ENCODE assay signal across 8 mouse cellular contexts in the genomic region with DNA sequence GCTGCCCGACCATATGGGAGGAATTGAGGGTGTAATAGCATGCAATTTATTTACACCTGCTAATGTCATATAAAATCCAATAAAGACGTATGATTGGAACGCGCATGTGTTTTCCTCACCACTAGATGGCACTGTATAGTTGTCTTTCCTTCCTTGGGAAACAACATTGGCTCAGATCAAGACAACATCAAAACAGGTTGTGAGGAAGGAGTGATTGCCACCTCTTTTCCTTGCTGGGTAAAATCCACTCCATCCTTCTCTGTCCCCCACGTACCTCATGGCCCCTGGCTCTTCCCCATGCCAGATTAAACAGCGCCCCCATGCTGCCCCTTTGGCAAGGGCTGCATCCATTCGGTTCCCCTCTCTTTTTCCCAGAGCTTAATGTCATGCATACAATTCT. TPM values are rescaled to one million over a fixed set of nuclear protein-coding genes. Genes with fewer than 3 reads are reported as not detected.
A peak's percentile ranks its signal among the peaks of the same experiment; 100 is the strongest.
DNase-seq lines count a peak whose midpoint lies in the region; ATAC-seq and TF ChIP-seq lines count a peak whose summit lies in the region.
"Had no signal": no experiment of that assay in that cellular context is flagged by ENCODE, and none has a peak within 500 bp of the region (broad histone marks: within the 10 kb centered on the region; RNA-seq: fewer than 3 reads in every experiment).

No protein-coding gene starts in this region.

- H3K36me3 ChIP-seq in CH12.LX (replicated peaks in 1 of 2; ENCODE audit: control insufficient read depth in 1 of 2, insufficient read depth in 1 of 2, low read length in 1 of 2) = no peaks in the 10 kb centered on the region
- no peaks in the 10 kb centered on the region for H3K36me3 ChIP-seq in hindbrain, embryonic 14.5 days (replicated peaks; ENCODE audit: control insufficient read depth, insufficient read depth)

- H3K27me3 ChIP-seq in CH12.LX (replicated peaks) = no peaks in the 10 kb centered on the region
- no peaks in the 10 kb centered on the region for H3K27me3 ChIP-seq in hindbrain, embryonic 14.5 days (ENCODE audit: control insufficient read depth, insufficient read depth, low read length)

- no peak overlapping the region for H3K4me2 ChIP-seq in CH12.LX (ENCODE audit: insufficient read depth, low read depth, poor library complexity, severe bottlenecking)
- H3K4me2 ChIP-seq in hindbrain, embryonic 14.5 days (replicated peaks) = no peak overlapping the region

- WGBS in hindbrain, embryonic 14.5 days = 23% methylated on average over 7 of the region's 7 CpGs

- TF ChIP-seq RAD21 in CH12.LX (IDR thresholded peaks at IDR 0.05; ENCODE audit: low read depth, low read length) = peak; percentile 77

- H3K9ac ChIP-seq in CH12.LX (ENCODE audit: insufficient read depth, low read depth) = no peak overlapping the region
- H3K9ac ChIP-seq in hindbrain, embryonic 14.5 days = no peak overlapping the region

- in situ Hi-C loops in CH12.LX (cut with MboI; ENCODE audit: low pct_ligation_motif_present, low pct_unique_long_range_greater_than_20kb, low sequenced_read_pairs) = loop anchor here (10.0 kb wide), 1 partner anchor 295 kb away; no protein-coding TSS in a partner anchor

- TF ChIP-seq EP300 in CH12.LX (IDR thresholded peaks at IDR 0.05; ENCODE audit: low read length) = no peak

- DNase-seq in layer of hippocampus, postnatal 10 days (ENCODE audit: low spot score in 2 of 2) = peak; percentile 37 to 45
- no peak for DNase-seq in layer of hippocampus, postnatal 36 days
- DNase-seq in CH12.LX (ENCODE audit: extremely low read depth) (peak; percentile 44), R1 (ENCODE audit: low read depth, low spot score) (peak; percentile 79)
- DNase-seq in hindbrain, embryonic 14.5 days (ENCODE audit: low spot score) = peak; percentile 83
- DNase-seq in retina, postnatal 1 day = peak; percentile 73
- DNase-seq in adrenal gland, postnatal 4 days (ENCODE audit: low spot score in 2 of 2) = no peak

- H3K9me3 ChIP-seq in CH12.LX (replicated peaks; ENCODE audit: low read length) = peaks cover 10% of the 10 kb centered on the region
- no peaks in the 10 kb centered on the region for H3K9me3 ChIP-seq in hindbrain, embryonic 14.5 days (ENCODE audit: control insufficient read depth, low read length)

- H3K79me2 ChIP-seq in CH12.LX (replicated peaks; ENCODE audit: control insufficient read depth, extremely low read depth, insufficient read depth, poor library complexity, severe bottlenecking) = no peaks in the 10 kb centered on the region

- peak; percentile 90 to 93 for TF ChIP-seq CTCF in CH12.LX (conservative IDR thresholded peaks at IDR 0.05 in 1 of 2, IDR thresholded peaks at IDR 0.05 in 1 of 2; ENCODE audit: low read depth in 2 of 2, low read length in 2 of 2)

- no peak overlapping the region for H3K4me3 ChIP-seq in CH12.LX (replicated peaks in 1 of 3; ENCODE audit: low read depth in 2 of 3, low read length in 2 of 3, poor library complexity in 1 of 3)
- no peak overlapping the region for H3K4me3 ChIP-seq in hindbrain, embryonic 14.5 days (replicated peaks; ENCODE audit: low read length)
- H3K4me3 ChIP-seq: megakaryocyte, embryonic 14.5 days had no signal

- dilution Hi-C loops in CH12.LX (cut with MboI; ENCODE audit: extremely low pct_ligation_motif_present, extremely low pct_unique_long_range_greater_than_20kb, low sequenced_read_pairs) = no loop called here

- no peaks in the 10 kb centered on the region for H3K4me1 ChIP-seq in CH12.LX (ENCODE audit: control insufficient read depth in 1 of 2, insufficient read depth in 2 of 2)
- no peaks in the 10 kb centered on the region for H3K4me1 ChIP-seq in hindbrain, embryonic 14.5 days (replicated peaks; ENCODE audit: control insufficient read depth, insufficient read depth, low read length)
- H3K4me1 ChIP-seq: megakaryocyte, embryonic 14.5 days had no signal

- H3K27ac ChIP-seq in CH12.LX (ENCODE audit: insufficient read depth, low read depth) = no peak overlapping the region
- H3K27ac ChIP-seq in hindbrain, embryonic 14.5 days = no peak overlapping the region

- TF ChIP-seq POLR2A in CH12.LX (IDR thresholded peaks at IDR 0.05; ENCODE audit: low read depth, low read length) = no peak

- ATAC-seq in hindbrain, embryonic 14.5 days (ENCODE audit: low FRiP score) = no peak

TF ChIP-seq in CH12.LX, 34 proteins besides CTCF, POLR2A, EP300 and RAD21:
- TF ChIP-seq HCFC1 (IDR thresholded peaks at IDR 0.05; ENCODE audit: low read depth, low read length) (no peak), MYC (IDR thresholded peaks at IDR 0.05; ENCODE audit: low read depth, low read length) (peak; percentile 64; the same call in 1 of the 2 replicates), TBP (conservative IDR thresholded peaks at IDR 0.05; ENCODE audit: low read depth, low read length) (no peak), SMC3 (IDR thresholded peaks at IDR 0.05; ENCODE audit: low read depth, low read length) (peak; percentile 81), TCF12 (IDR thresholded peaks at IDR 0.05; ENCODE audit: low read depth, low read length) (no peak), CHD2 (IDR thresholded peaks at IDR 0.05; ENCODE audit: low read length) (no peak), CHD1 (IDR thresholded peaks at IDR 0.05; ENCODE audit: low read depth, low read length) (no peak)
TF ChIP-seq in CH12.LX: peak in this region for 2.

RNA-seq across cellular contexts. Expression of a gene that starts 8.2 kb away (rescaled TPM):
- 10 to 100 TPM; 29.0 to 33.9 TPM for total RNA-seq in layer of hippocampus, postnatal 10 days (2021)
- 10 to 100 TPM; 21.6 to 25.8 TPM for total RNA-seq in layer of hippocampus, postnatal 36 days (2021)
- total RNA-seq in CH12.LX (2012; rRNA removed) (130 and 134 TPM in 2 replicates), CH12.LX (2014; rRNA removed) (110 and 116 TPM in 2 replicates)
- 133 and 134 TPM in 2 replicates for polyA plus RNA-seq in CH12.LX (2012; ENCODE audit: insufficient read length, low read depth)
- 99.5 and 103 TPM in 2 replicates for polyA plus RNA-seq in hindbrain, embryonic 14.5 days (2014; fragmentation: Nextera tagmentation; extraction: Ambion mirVana)
- total RNA-seq in adrenal gland, postnatal 4 days (2021) = 10 to 100 TPM; 40.7 to 45.2 TPM

RNA-seq across cellular contexts. Expression of a gene that starts 23.4 kb away (rescaled TPM):
- total RNA-seq in layer of hippocampus, postnatal 10 days (2021) = 10 to 100 TPM; 15.5 to 17.8 TPM
- 10 to 100 TPM; 20.9 to 22.3 TPM for total RNA-seq in layer of hippocampus, postnatal 36 days (2021)
- total RNA-seq in CH12.LX (2012; rRNA removed) (15.2 and 17.8 TPM in 2 replicates), CH12.LX (2014; rRNA removed) (26.7 TPM in 2 replicates)
- 24.3 and 25.6 TPM in 2 replicates for polyA plus RNA-seq in CH12.LX (2012; ENCODE audit: insufficient read length, low read depth)
- 27.4 and 28.5 TPM in 2 replicates for polyA plus RNA-seq in hindbrain, embryonic 14.5 days (2014; fragmentation: Nextera tagmentation; extraction: Ambion mirVana)
- total RNA-seq in adrenal gland, postnatal 4 days (2021) = 10 to 100 TPM; 26.2 to 27.9 TPM

Comparison
In these comparisons a context has a peak if more than half of its experiments do, and no peak if none do; other contexts are left out.
1. DNase-seq: peak in layer of hippocampus, postnatal 10 days (2 of 2), CH12.LX (single experiment), R1 (single experiment), hindbrain, embryonic 14.5 days (single experiment) and retina, postnatal 1 day (single experiment); none in layer of hippocampus, postnatal 36 days (0 of 2) and adrenal gland, postnatal 4 days (0 of 2).